Comparison of ENCODE assay signal across 8 mouse cellular contexts in genomic region chr19:55742386-55743000, GRCm38 (mm10). TPM values are rescaled to one million over a fixed set of nuclear protein-coding genes. Genes with fewer than 3 reads are reported as not detected.
DNase-seq lines count a peak whose midpoint lies in the region; ATAC-seq and TF ChIP-seq lines count a peak whose summit lies in the region.

No protein-coding gene starts in this region.

- no peak for TF ChIP-seq CTCF in layer of hippocampus, adult 2 months (conservative IDR thresholded peaks at IDR 0.05)
- TF ChIP-seq CTCF in brain, embryonic 14.5 days (IDR thresholded peaks at IDR 0.05; ENCODE audit: borderline replicate concordance, extremely low read depth, insufficient read depth, insufficient read length), result no peak
- no peak for TF ChIP-seq CTCF in heart, adult 2 months (IDR thresholded peaks at IDR 0.05)

- peak overlapping the region; percentile 97 for H3K9ac ChIP-seq in heart, adult 2 months (ENCODE audit: low read depth, low read length)
- H3K9ac ChIP-seq in lung, embryonic 16.5 days (ENCODE audit: low read length), result peak overlapping the region; percentile 82

- no peak for ATAC-seq in lung, embryonic 16.5 days (ENCODE audit: low read depth)
- ATAC-seq in megakaryocyte-erythroid progenitor cell, adult 5-6 weeks (replicated peaks; ENCODE audit: low FRiP score, low TSS enrichment, poor library complexity, severe bottlenecking), result no peak

- peaks cover 2% of the 10 kb centered on the region; the same call in 1 of the 2 replicates for H3K79me2 ChIP-seq in heart, adult 2 months (replicated peaks; ENCODE audit: control insufficient read depth, insufficient read depth, low read length)

- peak overlapping the region; percentile 72 for H3K4me2 ChIP-seq in lung, embryonic 16.5 days (ENCODE audit: low read depth, low read length)

- peak overlapping the region; percentile 87 for H3K27ac ChIP-seq in layer of hippocampus, adult 2 months
- H3K27ac ChIP-seq in heart, adult 2 months, result peak overlapping the region; percentile 98
- peak overlapping the region; percentile 96 for H3K27ac ChIP-seq in lung, embryonic 16.5 days (ENCODE audit: low read length)

- H3K9me3 ChIP-seq in lung, embryonic 16.5 days (ENCODE audit: control insufficient read depth, low read length), result no peaks in the 10 kb centered on the region

- under 1% methylated on average over 61 of the region's 70 CpGs for WGBS in heart, adult 2 months
- WGBS in lung, embryonic 16.5 days, result 0% methylated on average over 62 of the region's 70 CpGs

- DNase-seq in layer of hippocampus, adult 2 months (ENCODE audit: low spot score in 2 of 2), result no peak
- no peak for DNase-seq in layer of hippocampus, adult 11-12 months (ENCODE audit: low spot score)
- peak; percentile 64 for DNase-seq in brain, embryonic 14.5 days (ENCODE audit: low read depth)
- DNase-seq in heart, adult 2 months, result peak; percentile 72 to 79
- DNase-seq in kidney, adult 18-20 months, result peak; percentile 78
- peak; percentile 6 for DNase-seq in spleen, adult 12 weeks (ENCODE audit: low spot score)

- no peak for TF ChIP-seq EP300 in heart, adult 2 months (IDR thresholded peaks at IDR 0.05; ENCODE audit: insufficient read depth, low read depth, low read length)

- intact Hi-C loops in heart, adult 2 months (cut with DNase I), result loop anchor here (5.0 kb wide), 1 partner anchor 100 kb away; no protein-coding TSS in a partner anchor

- H3K4me1 ChIP-seq in heart, adult 2 months (ENCODE audit: control insufficient read depth, insufficient read depth, low read length), result peaks cover 4% of the 10 kb centered on the region
- H3K4me1 ChIP-seq in lung, embryonic 16.5 days (replicated peaks; ENCODE audit: control insufficient read depth, insufficient read depth, low read length), result peaks cover 29% of the 10 kb centered on the region

- no peaks in the 10 kb centered on the region for H3K27me3 ChIP-seq in heart, adult 2 months (ENCODE audit: control insufficient read depth, insufficient read depth, low read length)
- H3K27me3 ChIP-seq in lung, embryonic 16.5 days (ENCODE audit: control insufficient read depth, insufficient read depth, low read depth, low read length), result no peaks in the 10 kb centered on the region; the same call in 1 of the 2 replicates

- no peak for TF ChIP-seq POLR2A in brain, embryonic 14.5 days (IDR thresholded peaks at IDR 0.05; ENCODE audit: borderline replicate concordance, extremely low read depth, insufficient read depth, insufficient read length, poor library complexity, severe bottlenecking)
- TF ChIP-seq POLR2A in heart, adult 2 months (IDR thresholded peaks at IDR 0.05; ENCODE audit: insufficient read depth, low read depth, low read length), result no peak

- peak overlapping the region; percentile 63 for H3K4me3 ChIP-seq in layer of hippocampus, adult 2 months
- peak overlapping the region; percentile 67 for H3K4me3 ChIP-seq in heart, adult 2 months
- H3K4me3 ChIP-seq in lung, embryonic 16.5 days (ENCODE audit: low read length), result peak overlapping the region; percentile 66

- peaks cover 12% of the 10 kb centered on the region for H3K36me3 ChIP-seq in heart, adult 2 months (ENCODE audit: control insufficient read depth, insufficient read depth, low read length)
- H3K36me3 ChIP-seq in lung, embryonic 16.5 days (ENCODE audit: control insufficient read depth, insufficient read depth, low read length), result no peaks in the 10 kb centered on the region

RNA-seq across cellular contexts. Expression of gene Tcf7l2, which starts 0.9 kb away (rescaled TPM):
- 10 to 100 TPM in 1 of 2 experiments, 1 to 10 TPM in 1; 9.9 to 11.3 TPM for total RNA-seq in layer of hippocampus, adult 2 months (2021)
- 222 and 296 TPM in 2 replicates for polyA plus RNA-seq in brain, embryonic 14.5 days (2012; rRNA removed)
- 10 to 100 TPM; 13.9 to 14.4 TPM for total RNA-seq in heart, adult 2 months (2021)
- polyA plus RNA-seq in heart, adult 2 months (2012; rRNA removed), result 11.1 TPM in 2 replicates
- 41.0 and 50.7 TPM in 2 replicates for polyA plus RNA-seq in lung, embryonic 16.5 days (2015; fragmentation: Nextera tagmentation; extraction: Ambion mirVana)
- total RNA-seq in megakaryocyte-erythroid progenitor cell, adult 5-6 weeks (2014; fragmentation: Nextera tagmentation), result 4.6 and 6.4 TPM in 2 replicates
- total RNA-seq in megakaryocyte-erythroid progenitor cell, adult 5-6 weeks (2017), result 0.27 and 1.9 TPM in 2 replicates

Comparison
In these comparisons a context has a peak if more than half of its experiments do, and no peak if none do; other contexts are left out.
1. DNase-seq: peak in brain, embryonic 14.5 days (single experiment), heart, adult 2 months (2 of 2), kidney, adult 18-20 months (single experiment) and spleen, adult 12 weeks (single experiment); none in layer of hippocampus, adult 2 months (0 of 2) and layer of hippocampus, adult 11-12 months (single experiment).
2. Peak in every context shown above with its lines, with median percentiles within 50 percentile points of each other: H3K27ac ChIP-seq and H3K4me3 ChIP-seq.